Mouse (Mus musculus): ENCODE measurements at regions not wholly inside any gene's neighbourhood (a gene's known extent, or its start where the extent isn't known, plus 50 kb on each side); places are given as distances from the start of the nearest gene placed in this dataset.
"Not testable (repeated sequence)": the region's sequence is repeated elsewhere in the genome, so short reads cannot be mapped to it uniquely, and the experiment has no call there.

GRCm38 (mm10) chr9:11092874-11093273, 188.3 kb upstream of the Cntn5 start:
- Histone ChIP-seq H3K4me3 (ENCODE audit: low read length) (no peak overlapping the region), H3K36me3 (ENCODE audit: insufficient read depth, low read length) (no peaks in the 10 kb centered on the region), H3K9ac (replicated peaks; ENCODE audit: low read length) (no peak overlapping the region), H3K9me3 (ENCODE audit: low read length) (no peaks in the 10 kb centered on the region), H3K4me2 (replicated peaks; ENCODE audit: low read depth, low read length) (no peak overlapping the region), H3K27ac (ENCODE audit: low read length) (no peak overlapping the region), H3K4me1 (ENCODE audit: insufficient read depth, low read length) (no peaks in the 10 kb centered on the region), H3K27me3 (ENCODE audit: insufficient read depth, low read length) (no peaks in the 10 kb centered on the region)
- WGBS = 68% methylated on average over 1 of the region's 1 CpGs
- ATAC-seq (ENCODE audit: low FRiP score, low TSS enrichment) = no peak

- 54% methylated on average over 2 of the region's 2 CpGs for WGBS
These were observed 162.6 kb upstream of the Cntn5 start for GRCm38 (mm10) chr9:11067125-11067524.

GRCm38 (mm10) chr9:11062856-11063255, 158.3 kb upstream of the Cntn5 start:
- H3K27me3 ChIP-seq (ENCODE audit: insufficient read depth, low read length) = no peaks in the 10 kb centered on the region
- no peak for ATAC-seq (ENCODE audit: low FRiP score, low TSS enrichment)
- no peak overlapping the region for H3K9ac ChIP-seq (replicated peaks; ENCODE audit: low read length)
- WGBS = 73% methylated on average over 1 of the region's 1 CpGs
- H3K4me2 ChIP-seq (replicated peaks; ENCODE audit: low read depth, low read length) = no peak overlapping the region
- no peaks in the 10 kb centered on the region for H3K9me3 ChIP-seq (ENCODE audit: low read length)
- H3K4me1 ChIP-seq (ENCODE audit: insufficient read depth, low read length) = no peaks in the 10 kb centered on the region
- H3K27ac ChIP-seq (ENCODE audit: low read length) = no peak overlapping the region
- no peak overlapping the region for H3K4me3 ChIP-seq (ENCODE audit: low read length)
- no peaks in the 10 kb centered on the region for H3K36me3 ChIP-seq (ENCODE audit: insufficient read depth, low read length)

More at GRCm38 (mm10) chr9:11067125-11067524, 162.6 kb upstream of the Cntn5 start:
- H3K4me1 ChIP-seq (ENCODE audit: insufficient read depth, low read length); ATAC-seq (ENCODE audit: low FRiP score, low TSS enrichment); H3K27ac ChIP-seq (ENCODE audit: low read length); H3K4me3 ChIP-seq (ENCODE audit: low read length); H3K4me2 ChIP-seq (replicated peaks; ENCODE audit: low read depth, low read length); H3K36me3 ChIP-seq (ENCODE audit: insufficient read depth, low read length); H3K9ac ChIP-seq (replicated peaks; ENCODE audit: low read length); H3K9me3 ChIP-seq (ENCODE audit: low read length); H3K27me3 ChIP-seq (ENCODE audit: insufficient read depth, low read length): not testable (repeated sequence)

Measured in kidney, embryonic 16.5 days (tissue).